Comparison of ENCODE assay signal across 13 mouse cellular contexts in the genomic region with DNA sequence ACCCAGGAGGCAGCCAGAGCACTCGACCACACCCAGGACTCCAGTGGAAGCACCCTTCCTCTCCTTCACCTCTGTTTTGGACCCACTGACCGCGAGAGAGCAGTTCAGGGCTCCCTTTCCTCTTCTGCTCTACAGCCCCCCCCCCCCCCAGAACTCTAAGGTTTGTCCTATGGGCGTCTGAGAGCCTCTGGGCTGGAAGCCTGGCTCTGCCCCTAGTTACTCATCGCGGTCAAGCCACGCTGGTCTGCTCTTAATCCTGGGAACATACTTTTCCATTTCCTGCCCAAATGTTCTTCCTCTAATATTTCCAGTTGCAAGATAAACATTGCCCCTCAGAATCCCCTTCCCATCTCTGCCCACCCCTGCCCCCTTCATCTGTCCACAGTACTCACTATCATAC. TPM values are rescaled to one million over a fixed set of nuclear protein-coding genes. Genes with fewer than 3 reads are reported as not detected.
A peak's percentile ranks its signal among the peaks of the same experiment; 100 is the strongest.
DNase-seq lines count a peak whose midpoint lies in the region; ATAC-seq and TF ChIP-seq lines count a peak whose summit lies in the region.
"Had no signal": no experiment of that assay in that cellular context is flagged by ENCODE, and none has a peak within 500 bp of the region (broad histone marks: within the 10 kb centered on the region; RNA-seq: fewer than 3 reads in every experiment).

No protein-coding gene starts in this region.

- TF ChIP-seq POLR2A in heart, adult 2 months (IDR thresholded peaks at IDR 0.05; ENCODE audit: insufficient read depth, low read depth, low read length) = no peak

- 36% methylated on average over 7 of the region's 7 CpGs for WGBS in heart, adult 2 months
- 85% methylated on average over 7 of the region's 7 CpGs for WGBS in embryonic facial prominence, embryonic 11.5 days
- WGBS in limb, embryonic 15.5 days = 72% methylated on average over 7 of the region's 7 CpGs
- WGBS in hindbrain, embryonic 14.5 days = 87% methylated on average over 7 of the region's 7 CpGs

- no peaks in the 10 kb centered on the region for H3K9me3 ChIP-seq in embryonic facial prominence, embryonic 11.5 days (replicated peaks; ENCODE audit: control insufficient read depth, low read length)
- no peaks in the 10 kb centered on the region for H3K9me3 ChIP-seq in limb, embryonic 15.5 days
- no peaks in the 10 kb centered on the region for H3K9me3 ChIP-seq in hindbrain, embryonic 14.5 days (ENCODE audit: control insufficient read depth, low read length)
- H3K9me3 ChIP-seq: forebrain, embryonic 13.5 days had no signal

- TF ChIP-seq CTCF in heart, adult 2 months (IDR thresholded peaks at IDR 0.05) = no peak
- no peak for TF ChIP-seq CTCF in layer of hippocampus, adult 2 months (conservative IDR thresholded peaks at IDR 0.05)

- no peak for TF ChIP-seq EP300 in heart, adult 2 months (IDR thresholded peaks at IDR 0.05; ENCODE audit: insufficient read depth, low read depth, low read length)

- no peaks in the 10 kb centered on the region for H3K27me3 ChIP-seq in heart, adult 2 months (ENCODE audit: control insufficient read depth, insufficient read depth, low read length)
- no peaks in the 10 kb centered on the region for H3K27me3 ChIP-seq in embryonic facial prominence, embryonic 11.5 days (ENCODE audit: control insufficient read depth, insufficient read depth, low read length)
- no peaks in the 10 kb centered on the region for H3K27me3 ChIP-seq in limb, embryonic 15.5 days
- no peaks in the 10 kb centered on the region for H3K27me3 ChIP-seq in hindbrain, embryonic 14.5 days (ENCODE audit: control insufficient read depth, insufficient read depth, low read length)
- H3K27me3 ChIP-seq: forebrain, embryonic 13.5 days had no signal

- no peak overlapping the region for H3K9ac ChIP-seq in heart, adult 2 months (ENCODE audit: low read depth, low read length)
- H3K9ac ChIP-seq in embryonic facial prominence, embryonic 11.5 days (replicated peaks; ENCODE audit: low read length) = no peak overlapping the region
- no peak overlapping the region for H3K9ac ChIP-seq in limb, embryonic 15.5 days
- no peak overlapping the region for H3K9ac ChIP-seq in hindbrain, embryonic 14.5 days
- H3K9ac ChIP-seq: forebrain, embryonic 13.5 days had no signal

- H3K4me2 ChIP-seq in embryonic facial prominence, embryonic 11.5 days (ENCODE audit: low read depth, low read length) = no peak overlapping the region
- no peak overlapping the region; the same call in 1 of the 2 replicates for H3K4me2 ChIP-seq in limb, embryonic 15.5 days
- no peak overlapping the region for H3K4me2 ChIP-seq in hindbrain, embryonic 14.5 days (replicated peaks)
- H3K4me2 ChIP-seq: forebrain, embryonic 13.5 days; liver, embryonic 11.5 days had no signal

- peaks cover 4% of the 10 kb centered on the region; the same call in 1 of the 2 replicates for H3K36me3 ChIP-seq in heart, adult 2 months (ENCODE audit: control insufficient read depth, insufficient read depth, low read length)
- H3K36me3 ChIP-seq in embryonic facial prominence, embryonic 11.5 days (replicated peaks; ENCODE audit: control insufficient read depth, insufficient read depth, low read depth, low read length) = no peaks in the 10 kb centered on the region; the same call in 1 of the 2 replicates
- H3K36me3 ChIP-seq in limb, embryonic 15.5 days = peaks cover 12% of the 10 kb centered on the region
- H3K36me3 ChIP-seq in hindbrain, embryonic 14.5 days (replicated peaks; ENCODE audit: control insufficient read depth, insufficient read depth) = no peaks in the 10 kb centered on the region

- peaks cover 4% of the 10 kb centered on the region; the same call in 1 of the 2 replicates for H3K79me2 ChIP-seq in heart, adult 2 months (replicated peaks; ENCODE audit: control insufficient read depth, insufficient read depth, low read length)

- DNase-seq in heart, adult 2 months = no peak
- no peak for DNase-seq in heart, adult 11 months
- DNase-seq in layer of hippocampus, adult 2 months (ENCODE audit: low spot score in 2 of 2) = no peak
- DNase-seq in layer of hippocampus, adult 11-12 months (ENCODE audit: low spot score) = no peak
- no peak for DNase-seq in embryonic facial prominence, embryonic 11.5 days (ENCODE audit: low spot score)
- DNase-seq in hindbrain, embryonic 14.5 days (ENCODE audit: low spot score) = no peak
- DNase-seq in gastrocnemius, postnatal 4 days (ENCODE audit: low spot score in 2 of 2) = no peak
- DNase-seq: cerebellum, adult 18-20 months; thymus, postnatal 4 days had no signal

- intact Hi-C loops in heart, adult 2 months (cut with DNase I) = loop anchor here (2.0 kb wide), 1 partner anchor 15 kb away; a partner anchor contains a TSS

- peak overlapping the region; percentile 78 for H3K27ac ChIP-seq in heart, adult 2 months
- 0 out of 2 replicates have a peak overlapping the region, but pooled peaks have one; percentile 84 for H3K27ac ChIP-seq in layer of hippocampus, adult 2 months
- H3K27ac ChIP-seq in embryonic facial prominence, embryonic 11.5 days (replicated peaks; ENCODE audit: low read depth, low read length) = peak overlapping the region; percentile 44
- H3K27ac ChIP-seq in limb, embryonic 15.5 days = peak overlapping the region; percentile 92
- H3K27ac ChIP-seq in hindbrain, embryonic 14.5 days = no peak overlapping the region
- H3K27ac ChIP-seq: forebrain, embryonic 13.5 days; hindbrain, postnatal 0 days had no signal

- no peak overlapping the region for H3K4me3 ChIP-seq in heart, adult 2 months
- no peak overlapping the region for H3K4me3 ChIP-seq in layer of hippocampus, adult 2 months
- no peak overlapping the region for H3K4me3 ChIP-seq in embryonic facial prominence, embryonic 11.5 days (ENCODE audit: low read depth, low read length)
- no peak overlapping the region for H3K4me3 ChIP-seq in limb, embryonic 15.5 days
- H3K4me3 ChIP-seq in hindbrain, embryonic 14.5 days (replicated peaks; ENCODE audit: low read length) = no peak overlapping the region
- H3K4me3 ChIP-seq: forebrain, embryonic 13.5 days had no signal

- ATAC-seq in embryonic facial prominence, embryonic 11.5 days (replicated peaks; ENCODE audit: insufficient number of reproducible peaks, low FRiP score, low TSS enrichment, low read depth) = no peak
- ATAC-seq in limb, embryonic 15.5 days (ENCODE audit: insufficient number of reproducible peaks, low FRiP score, low TSS enrichment, low read depth) = no peak
- ATAC-seq in hindbrain, embryonic 14.5 days (ENCODE audit: low FRiP score) = no peak

- H3K4me1 ChIP-seq in heart, adult 2 months (ENCODE audit: control insufficient read depth, insufficient read depth, low read length) = peaks cover 18% of the 10 kb centered on the region
- H3K4me1 ChIP-seq in embryonic facial prominence, embryonic 11.5 days (ENCODE audit: control insufficient read depth, insufficient read depth, low read length) = no peaks in the 10 kb centered on the region
- H3K4me1 ChIP-seq in limb, embryonic 15.5 days = peaks cover 35% of the 10 kb centered on the region
- H3K4me1 ChIP-seq in hindbrain, embryonic 14.5 days (replicated peaks; ENCODE audit: control insufficient read depth, insufficient read depth, low read length) = no peaks in the 10 kb centered on the region

RNA-seq across cellular contexts. Expression of a gene that starts 15.9 kb away (rescaled TPM):
- total RNA-seq in heart, adult 2 months (2021) = 10 to 100 TPM; 80.3 to 93.9 TPM
- 59.7 and 80.8 TPM in 2 replicates for polyA plus RNA-seq in heart, adult 2 months (2012; rRNA removed)
- total RNA-seq in layer of hippocampus, adult 2 months (2021) = 10 to 100 TPM; 14.7 to 14.8 TPM
- polyA plus RNA-seq in embryonic facial prominence, embryonic 11.5 days (2014; fragmentation: Nextera tagmentation; extraction: Ambion mirVana) = 7.1 and 8.2 TPM in 2 replicates
- 37.6 and 42.9 TPM in 2 replicates for polyA plus RNA-seq in limb, embryonic 15.5 days (2015; fragmentation: Nextera tagmentation; extraction: Ambion mirVana)
- polyA plus RNA-seq in hindbrain, embryonic 14.5 days (2014; fragmentation: Nextera tagmentation; extraction: Ambion mirVana) = 3.9 and 5.7 TPM in 2 replicates
- 100 to 1,000 TPM in 1 of 2 experiments, 10 to 100 TPM in 1; 99.8 to 106 TPM for total RNA-seq in gastrocnemius, postnatal 4 days (2021)
